Mouse (Mus musculus): ENCODE data around the gene Meis1.

GRCm38 (mm10) chr11:19011108-19011805 is 7.5 kb downstream of the Meis1 start:
- TF ChIP-seq CTCF (IDR thresholded peaks at IDR 0.05; ENCODE audit: borderline replicate concordance, extremely low read depth, insufficient read depth, insufficient read length) (no peak), POLR2A (IDR thresholded peaks at IDR 0.05; ENCODE audit: borderline replicate concordance, extremely low read depth, insufficient read depth, insufficient read length, poor library complexity, severe bottlenecking) (no peak)
